18 mouse cellular contexts compared by ENCODE assay signal in the genomic region with DNA sequence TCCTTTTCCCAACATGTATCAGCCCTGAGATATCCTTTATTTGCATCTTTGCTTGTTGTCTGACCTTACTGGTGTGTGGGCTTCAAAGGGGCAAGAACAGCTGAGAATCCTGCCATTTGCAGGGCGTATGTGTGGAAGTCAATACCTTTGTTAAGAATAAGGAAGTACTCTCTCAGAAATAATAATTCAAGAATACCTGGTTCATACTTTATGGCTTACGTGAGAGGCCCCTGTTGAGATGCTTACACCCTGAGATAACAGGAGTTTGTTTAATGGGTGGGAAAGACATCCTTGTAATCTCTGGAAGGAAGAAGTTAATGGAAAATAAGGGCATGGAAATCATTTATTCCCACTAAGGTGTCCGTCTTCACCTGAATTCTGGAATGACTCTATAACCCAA. TPM values are rescaled to one million over a fixed set of nuclear protein-coding genes. Genes with fewer than 3 reads are reported as not detected.
"Had no signal": no experiment of that assay in that cellular context is flagged by ENCODE, and none has a peak within 500 bp of the region (broad histone marks: within the 10 kb centered on the region; RNA-seq: fewer than 3 reads in every experiment).

No protein-coding gene starts in this region.

- H3K27ac ChIP-seq: neural tube, embryonic 12.5 days; neural tube, embryonic 13.5 days; neural tube, embryonic 15.5 days; stomach, embryonic 15.5 days; stomach, postnatal 0 days had no signal

- DNase-seq: retina, postnatal 1 day; right cerebral cortex, adult 18-20 months; right cerebral cortex, postnatal 14 days; right cerebral cortex, postnatal 25 days; right cerebral cortex, postnatal 4 days; spleen, adult 18-20 months; thymus, adult 18-20 months; thymus, adult 2 months; thymus, postnatal 14 days; thymus, postnatal 25 days; thymus, postnatal 36 days; thymus, postnatal 4 days had no signal

- H3K9ac ChIP-seq: neural tube, embryonic 12.5 days; neural tube, embryonic 13.5 days; neural tube, embryonic 15.5 days; stomach, embryonic 15.5 days had no signal

- H3K4me3 ChIP-seq: neural tube, embryonic 12.5 days; neural tube, embryonic 13.5 days; neural tube, embryonic 15.5 days; stomach, embryonic 15.5 days had no signal

- H3K27me3 ChIP-seq: neural tube, embryonic 12.5 days; neural tube, embryonic 13.5 days; neural tube, embryonic 15.5 days; stomach, embryonic 15.5 days had no signal

- H3K4me1 ChIP-seq: neural tube, embryonic 12.5 days; neural tube, embryonic 13.5 days; neural tube, embryonic 15.5 days; stomach, embryonic 15.5 days had no signal

- H3K36me3 ChIP-seq: neural tube, embryonic 12.5 days; neural tube, embryonic 13.5 days; neural tube, embryonic 15.5 days; stomach, embryonic 15.5 days had no signal

- H3K4me2 ChIP-seq: neural tube, embryonic 12.5 days; neural tube, embryonic 13.5 days; neural tube, embryonic 15.5 days; stomach, embryonic 15.5 days had no signal

- H3K9me3 ChIP-seq: neural tube, embryonic 12.5 days; neural tube, embryonic 13.5 days; neural tube, embryonic 15.5 days; stomach, embryonic 15.5 days had no signal

RNA-seq across cellular contexts. Expression of a gene that starts 26.0 kb away (rescaled TPM):
- polyA plus RNA-seq: neural tube, embryonic 12.5 days; neural tube, embryonic 13.5 days; neural tube, embryonic 14.5 days; neural tube, embryonic 15.5 days had no signal
